Mouse (Mus musculus) neutrophil, adult 5-6 weeks (primary cell): ENCODE data around the gene Rfx3. TPM values are rescaled to one million over a fixed set of nuclear protein-coding genes. Genes with fewer than 3 reads are reported as not detected.

Experiments
- ATAC-seq: fragments of 151-379, 151-347 bp; 2 replicates; pipeline ENCODE4 v1.8.0; 2017; ENCODE audit warnings: mild to moderate bottlenecking, moderate TSS enrichment; ENCODE audit not compliant: insufficient number of reproducible peaks, poor library complexity, low FRiP score, severe bottlenecking; ENCODE audit errors: extremely low read depth
- total RNA-seq: library from RNA; stranded (forward); fragments of 200-1000 nt; gene quantifications from 2 replicates; pipeline ENCODE4 v1.2.3, GENCODE M21; 2017

Rfx3 gene
- total RNA-seq, 1 experiment from 2014 or later = 12.5 TPM

GRCm38 (mm10) chr19:27768444-27768843 lies 242.5 kb downstream of the Rfx3 start:
- no peak for ATAC-seq

GRCm38 (mm10) chr19:27760309-27760708 lies 250.7 kb downstream of the Rfx3 start:
- ATAC-seq = no peak

DNA sequence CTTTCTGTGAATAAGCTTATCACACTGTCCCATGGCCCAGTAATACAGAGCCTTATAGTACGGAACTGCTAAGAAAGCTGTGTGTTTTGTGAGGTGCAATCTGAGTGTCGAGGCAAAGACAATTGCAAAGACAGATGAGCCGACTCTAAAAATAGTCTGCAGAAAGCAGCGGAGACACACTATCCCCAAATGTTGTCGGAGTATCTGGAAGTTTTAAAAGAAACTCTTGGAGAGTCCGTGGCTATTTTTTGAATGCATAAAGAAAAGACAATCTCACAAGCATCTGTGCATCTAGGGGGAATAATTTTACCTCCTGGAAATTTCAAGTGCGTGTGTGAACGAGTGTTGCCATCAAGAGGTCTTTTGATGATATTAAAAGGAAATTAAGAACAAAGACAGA lies 251.6 kb downstream of the Rfx3 start:
- ATAC-seq = no peak

- no peak for ATAC-seq
Measured at GRCm38 (mm10) chr19:27747301-27747700, 263.7 kb downstream of the Rfx3 start.

DNA sequence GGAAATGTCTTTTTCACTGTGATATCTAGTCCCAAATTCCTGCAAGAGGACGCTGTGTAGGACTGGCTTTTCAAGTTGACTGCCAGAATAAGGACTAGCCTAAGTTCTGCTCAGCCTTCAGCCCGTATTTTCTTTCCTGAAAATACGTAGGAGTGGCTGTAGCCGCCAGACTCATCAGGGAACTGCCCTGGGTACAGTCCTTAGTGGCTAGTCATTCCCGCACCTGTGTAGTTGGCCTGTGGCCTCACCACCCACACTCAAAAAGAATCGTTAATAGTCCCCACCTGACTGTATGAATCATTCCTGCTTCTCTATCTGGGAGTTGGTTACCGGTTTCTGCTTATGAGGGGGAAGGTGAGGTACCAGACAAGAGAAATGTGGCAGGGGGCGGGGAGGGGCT lies 272.1 kb downstream of the Rfx3 start:
- no peak for ATAC-seq

GRCm38 (mm10) chr19:27736571-27736970 lies 274.4 kb downstream of the Rfx3 start:
- no peak for ATAC-seq

DNA sequence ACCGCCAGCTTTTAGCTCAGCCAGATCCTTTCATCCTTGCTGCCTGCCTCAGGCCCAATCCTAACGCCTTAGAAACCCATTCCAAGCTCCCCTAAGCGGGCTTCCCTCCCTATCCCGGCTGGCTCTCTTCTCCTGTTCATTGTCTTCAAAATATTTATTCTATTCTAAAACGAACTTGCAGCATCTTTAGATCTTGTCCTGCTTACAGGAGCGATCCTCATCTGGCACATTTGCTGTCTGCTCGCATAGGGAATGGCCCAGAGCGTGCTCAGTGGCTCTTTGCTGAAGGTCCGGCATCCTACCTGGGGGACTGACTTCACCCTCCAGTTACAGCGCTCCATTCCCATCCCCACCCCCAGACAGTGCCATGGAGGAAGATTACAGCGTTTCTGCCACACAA lies 292.0 kb downstream of the Rfx3 start:
- ATAC-seq = no peak

GRCm38 (mm10) chr19:27716274-27716673 lies 294.7 kb downstream of the Rfx3 start:
- ATAC-seq = no peak
